Mouse (Mus musculus): Measurements from ENCODE around the gene Il22ra1. TPM values are rescaled to one million over a fixed set of nuclear protein-coding genes. Genes with fewer than 3 reads are reported as not detected.

The Il22ra1 gene
- 2.7 and 2.9 TPM in 2 replicates for polyA plus RNA-seq (2012; rRNA removed)

GRCm38 (mm10) chr4:135727817-135728216, at the start of gene Il22ra1:
Il22ra1 (plus strand) TSS chr4:135728172.

DNA sequence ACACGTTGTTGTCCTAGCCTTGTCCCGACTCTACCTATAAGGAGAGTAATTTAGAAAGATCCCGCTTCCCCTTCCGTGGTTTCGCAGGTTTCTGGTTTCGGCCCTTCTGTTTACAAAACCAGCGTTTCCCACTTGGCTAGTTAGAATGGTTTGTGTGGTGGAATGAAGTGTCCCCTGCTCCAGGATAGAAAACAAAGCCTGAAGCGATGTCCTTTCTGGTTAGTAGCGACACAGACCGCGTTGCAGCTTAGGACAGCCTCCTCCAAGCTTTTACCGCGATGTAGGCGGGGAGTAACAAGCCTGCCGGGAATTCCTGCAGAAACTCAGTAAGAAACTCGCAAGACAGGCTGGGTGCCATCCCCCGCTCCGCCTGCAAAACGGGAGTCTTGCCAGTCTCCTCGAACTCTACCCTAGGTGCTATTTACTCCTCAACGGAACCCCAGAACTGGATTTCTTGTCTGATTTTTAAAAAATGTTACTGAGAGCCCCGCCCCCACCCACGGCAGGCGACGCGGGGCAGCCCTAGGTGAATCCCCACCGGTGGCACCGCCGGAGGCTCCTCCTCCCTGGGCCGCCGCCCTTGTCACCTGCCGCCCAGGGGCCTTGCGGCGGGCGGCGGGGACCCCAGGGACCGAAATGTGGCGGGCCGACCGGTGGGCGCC, 41.9 kb upstream of the Il22ra1 start, which contains the start of gene Ifnlr1:
Gene Ifnlr1, plus strand, starts transcription at position 382 of the 662 bp plus-strand sequence.

GRCm38 (mm10) chr4:135759356-135759976, 31.5 kb downstream of the Il22ra1 start, which contains the start of gene Myom3:
Myom3 (plus strand) TSS chr4:135759715.

Other genes starting within 250 kb of the Il22ra1 start
- gene Stpg1, start 233.4 kb upstream of the Il22ra1 start, polyA plus RNA-seq (2012; rRNA removed), result not detected in 2 replicates
- gene Nipal3, start 233.1 kb upstream of the Il22ra1 start, polyA plus RNA-seq (2012; rRNA removed), result 14.0 and 22.2 TPM in 2 replicates
- gene Grhl3, start 154.5 kb upstream of the Il22ra1 start, polyA plus RNA-seq (2012; rRNA removed), result 4.9 and 6.6 TPM in 2 replicates
- gene Ifnlr1, start 41.9 kb upstream of the Il22ra1 start, polyA plus RNA-seq (2012; rRNA removed), result 2.4 TPM in 2 replicates
- gene Myom3, start 31.5 kb downstream of the Il22ra1 start, polyA plus RNA-seq (2012; rRNA removed), result 0.34 and 0.90 TPM in 2 replicates
- 21.9 and 45.4 TPM in 2 replicates for gene Srsf10, start 127.6 kb downstream of the Il22ra1 start, polyA plus RNA-seq (2012; rRNA removed)
- 2.7 and 3.1 TPM in 2 replicates for gene Pnrc2, start 145.7 kb downstream of the Il22ra1 start, polyA plus RNA-seq (2012; rRNA removed)
- 0.15 and 0.33 TPM in 2 replicates for gene Cnr2, start 167.2 kb downstream of the Il22ra1 start, polyA plus RNA-seq (2012; rRNA removed)
- gene Fuca1, start 192.6 kb downstream of the Il22ra1 start, polyA plus RNA-seq (2012; rRNA removed), result 45.9 and 48.0 TPM in 2 replicates
- gene Hmgcl, start 218.3 kb downstream of the Il22ra1 start, polyA plus RNA-seq (2012; rRNA removed), result 50.1 and 54.9 TPM in 2 replicates
- 124 and 157 TPM in 2 replicates for gene Gale, start 235.6 kb downstream of the Il22ra1 start, polyA plus RNA-seq (2012; rRNA removed)
- gene Lypla2, start 244.5 kb downstream of the Il22ra1 start, polyA plus RNA-seq (2012; rRNA removed), result 97.5 and 124 TPM in 2 replicates

Data from stomach, adult 2 months (tissue).